Mouse (Mus musculus): Measurements from ENCODE around the gene Rsph3a. TPM values are rescaled to one million over a fixed set of nuclear protein-coding genes. Genes with fewer than 3 reads are reported as not detected.
"Not testable (repeated sequence)": the region's sequence is repeated elsewhere in the genome, so short reads cannot be mapped to it uniquely, and the experiment has no call there.

Gene Rsph3a
- polyA plus RNA-seq, 3 experiments from 2014 or later, result 17.7 to 30.0 (median 23.4) TPM

GRCm38 (mm10) chr17:7929279-7929678, 16.1 kb upstream of the Rsph3a start:
- ATAC-seq, result no peak

- ATAC-seq, result peak; percentile 1
Measured at GRCm38 (mm10) chr17:7931096-7931990, 14.1 kb upstream of the Rsph3a start.

- ATAC-seq, result not testable (repeated sequence)
Measured at GRCm38 (mm10) chr17:7932121-7932520, 13.3 kb upstream of the Rsph3a start.

- peak; percentile 99 for ATAC-seq
Measured at GRCm38 (mm10) chr17:7939640-7940039, 5.8 kb upstream of the Rsph3a start.

- ATAC-seq, result not testable (repeated sequence)
Measured at GRCm38 (mm10) chr17:7946053-7946627, 726 bp downstream of the Rsph3a start.

GRCm38 (mm10) chr17:7951333-7951732, 5.9 kb downstream of the Rsph3a start:
- not testable (repeated sequence) for ATAC-seq

- ATAC-seq, result not testable (repeated sequence)
Measured at GRCm38 (mm10) chr17:7957242-7957641, 11.8 kb downstream of the Rsph3a start.

- not testable (repeated sequence) for ATAC-seq
Measured at GRCm38 (mm10) chr17:7963333-7963732, 17.9 kb downstream of the Rsph3a start.

- ATAC-seq, result not testable (repeated sequence)
Measured at GRCm38 (mm10) chr17:7964398-7964797, 19.0 kb downstream of the Rsph3a start.

- ATAC-seq, result not testable (repeated sequence)
Measured at GRCm38 (mm10) chr17:7968490-7968889, 23.1 kb downstream of the Rsph3a start.

GRCm38 (mm10) chr17:7969782-7970181, 24.4 kb downstream of the Rsph3a start:
- not testable (repeated sequence) for ATAC-seq

- peak; percentile 77 for ATAC-seq
Measured at GRCm38 (mm10) chr17:7983484-7983883, 38.1 kb downstream of the Rsph3a start.

- not testable (repeated sequence) for ATAC-seq
Measured at GRCm38 (mm10) chr17:7985597-7985996, 40.2 kb downstream of the Rsph3a start.

GRCm38 (mm10) chr17:7987038-7987437, 41.6 kb downstream of the Rsph3a start:
- ATAC-seq, result not testable (repeated sequence)

GRCm38 (mm10) chr17:8003248-8003647, 57.8 kb downstream of the Rsph3a start:
- not testable (repeated sequence) for ATAC-seq

GRCm38 (mm10) chr17:8006771-8007170, 61.4 kb downstream of the Rsph3a start:
- not testable (repeated sequence) for ATAC-seq

- not testable (repeated sequence) for ATAC-seq
Measured at GRCm38 (mm10) chr17:8009565-8009964, 64.2 kb downstream of the Rsph3a start.

GRCm38 (mm10) chr17:8013974-8014373, 68.6 kb downstream of the Rsph3a start:
- ATAC-seq, result not testable (repeated sequence)

- ATAC-seq, result not testable (repeated sequence)
Measured at GRCm38 (mm10) chr17:8022675-8023074, 77.3 kb downstream of the Rsph3a start.

- ATAC-seq, result not testable (repeated sequence)
Measured at GRCm38 (mm10) chr17:8027475-8028168, 82.2 kb downstream of the Rsph3a start.

Data from inflammation-experienced regulatory T-cells, adult 6 months (primary cell).